Mouse (Mus musculus) kidney, postnatal 36 days (tissue): Measurements from ENCODE around the gene Ccdc85c.

Source experiments
- DNase-seq, 2 experiments: peaks; one replicate each; pipeline ENCODE4 v3.0.0; 2021 to 2022; ENCODE audit warnings: mixed read lengths in 2 of 2

Ccdc85c gene

GRCm38 (mm10) chr12:108292957-108293356 is 17.7 kb upstream of the Ccdc85c start:
- DNase-seq, result peak; percentile 84 to 86

- DNase-seq, result no peak
Measured at GRCm38 (mm10) chr12:108292419-108292818, 17.2 kb upstream of the Ccdc85c start.

GRCm38 (mm10) chr12:108288127-108288880 is 13.1 kb upstream of the Ccdc85c start:
- no peak for DNase-seq

- no peak for DNase-seq
Measured at GRCm38 (mm10) chr12:108287011-108287410, 11.8 kb upstream of the Ccdc85c start.

GRCm38 (mm10) chr12:108286381-108286780 is 11.2 kb upstream of the Ccdc85c start:
- no peak for DNase-seq

GRCm38 (mm10) chr12:108285225-108286011 is 10.2 kb upstream of the Ccdc85c start:
- DNase-seq, result no peak

- DNase-seq, result no peak
Measured at GRCm38 (mm10) chr12:108284455-108285224, 9.4 kb upstream of the Ccdc85c start.

GRCm38 (mm10) chr12:108278221-108278918 is 3.1 kb upstream of the Ccdc85c start:
- DNase-seq, result no peak

GRCm38 (mm10) chr12:108277341-108277841 is 2.2 kb upstream of the Ccdc85c start:
- DNase-seq, result peak in 1 of 2 experiments; percentile 58

- DNase-seq, result peak; percentile 53 to 65
Measured at GRCm38 (mm10) chr12:108275920-108276822, 946 bp upstream of the Ccdc85c start.

- peak; percentile 97 to 98 for DNase-seq
Measured at GRCm38 (mm10) chr12:108275508-108275890, 274 bp upstream of the Ccdc85c start.

- peak in 1 of 2 experiments; percentile 29 for DNase-seq
Measured at GRCm38 (mm10) chr12:108274313-108274595, 971 bp downstream of the Ccdc85c start.

GRCm38 (mm10) chr12:108273466-108274312 is 1.5 kb downstream of the Ccdc85c start:
- DNase-seq, result no peak

GRCm38 (mm10) chr12:108272143-108272635 is 3.0 kb downstream of the Ccdc85c start:
- DNase-seq, result no peak

GRCm38 (mm10) chr12:108271351-108272142 is 3.7 kb downstream of the Ccdc85c start:
- no peak for DNase-seq

- peak; percentile 71 to 72 for DNase-seq
Measured at GRCm38 (mm10) chr12:108270240-108270919, 4.8 kb downstream of the Ccdc85c start.

GRCm38 (mm10) chr12:108269699-108270098 is 5.5 kb downstream of the Ccdc85c start:
- peak in 1 of 2 experiments; percentile 31 for DNase-seq

- no peak for DNase-seq
Measured at GRCm38 (mm10) chr12:108268970-108269369, 6.3 kb downstream of the Ccdc85c start.

- DNase-seq, result peak in 1 of 2 experiments; percentile 52
Measured at GRCm38 (mm10) chr12:108267653-108268052, 7.6 kb downstream of the Ccdc85c start.
